ENCODE assay signal across 11 mouse cellular contexts in genomic region chr4:152340584-152341284, GRCm38 (mm10). TPM values are rescaled to one million over a fixed set of nuclear protein-coding genes. Genes with fewer than 3 reads are reported as not detected.
DNase-seq lines count a peak whose midpoint lies in the region; ATAC-seq lines count a peak whose summit lies in the region.
"Had no signal": no experiment of that assay in that cellular context is flagged by ENCODE, and none has a peak within 500 bp of the region (broad histone marks: within the 10 kb centered on the region; RNA-seq: fewer than 3 reads in every experiment).

No protein-coding gene starts in this region.

- no peak overlapping the region for H3K9ac ChIP-seq in intestine, embryonic 15.5 days
- H3K9ac ChIP-seq in intestine, embryonic 16.5 days (ENCODE audit: low read depth, low read length) = no peak overlapping the region
- H3K9ac ChIP-seq in forebrain, embryonic 12.5 days = no peak overlapping the region

- no peaks in the 10 kb centered on the region for H3K36me3 ChIP-seq in intestine, embryonic 15.5 days
- H3K36me3 ChIP-seq in intestine, embryonic 16.5 days (ENCODE audit: control insufficient read depth, insufficient read depth, low read length) = no peaks in the 10 kb centered on the region
- H3K36me3 ChIP-seq in forebrain, embryonic 12.5 days (replicated peaks) = peaks cover 4% of the 10 kb centered on the region
- H3K36me3 ChIP-seq in megakaryocyte, embryonic 14.5 days (replicated peaks; ENCODE audit: low read length) = peaks cover 5% of the 10 kb centered on the region

- H3K27ac ChIP-seq in intestine, embryonic 15.5 days = no peak overlapping the region
- no peak overlapping the region for H3K27ac ChIP-seq in intestine, embryonic 16.5 days (ENCODE audit: low read length)
- no peak overlapping the region for H3K27ac ChIP-seq in forebrain, embryonic 12.5 days

- ATAC-seq in intestine, embryonic 15.5 days = 0 out of 2 replicates have a peak, but pooled peaks have one; percentile 9
- ATAC-seq in intestine, embryonic 16.5 days = no peak; the same call in 1 of the 2 replicates
- no peak for ATAC-seq in forebrain, embryonic 12.5 days (ENCODE audit: low FRiP score)

- peaks cover 49% of the 10 kb centered on the region for H3K27me3 ChIP-seq in intestine, embryonic 15.5 days (replicated peaks)
- H3K27me3 ChIP-seq in intestine, embryonic 16.5 days (replicated peaks; ENCODE audit: control insufficient read depth, insufficient read depth, low read length) = peaks cover 40% of the 10 kb centered on the region
- H3K27me3 ChIP-seq in forebrain, embryonic 12.5 days = peaks cover 90% of the 10 kb centered on the region
- H3K27me3 ChIP-seq in megakaryocyte, embryonic 14.5 days (replicated peaks) = peaks cover 60% of the 10 kb centered on the region

- H3K4me3 ChIP-seq in intestine, embryonic 15.5 days (replicated peaks) = no peak overlapping the region
- no peak overlapping the region for H3K4me3 ChIP-seq in intestine, embryonic 16.5 days (ENCODE audit: low read length)
- H3K4me3 ChIP-seq in forebrain, embryonic 12.5 days (replicated peaks) = no peak overlapping the region
- peak overlapping the region; percentile 72 for H3K4me3 ChIP-seq in megakaryocyte, embryonic 14.5 days (replicated peaks)
- H3K4me3 ChIP-seq: myocyte had no signal

- H3K4me2 ChIP-seq in intestine, embryonic 15.5 days (replicated peaks) = peak overlapping the region; percentile 31; the same call in 1 of the 2 replicates
- no peak overlapping the region for H3K4me2 ChIP-seq in intestine, embryonic 16.5 days (ENCODE audit: low read depth, low read length)
- H3K4me2 ChIP-seq in forebrain, embryonic 12.5 days = 0 out of 2 replicates have a peak overlapping the region, but pooled peaks have one; percentile 100

- peak; percentile 67 for DNase-seq in testis, postnatal 14 days (ENCODE audit: low spot score)
- DNase-seq in right cerebral cortex, postnatal 25 days = no peak
- no peak for DNase-seq in cerebellum, adult 11-12 months
- no peak for DNase-seq in urinary bladder, postnatal 4 days (ENCODE audit: low spot score in 2 of 2)
- DNase-seq: heart, adult 11 months had no signal

- H3K4me1 ChIP-seq in intestine, embryonic 15.5 days (replicated peaks) = peaks cover 24% of the 10 kb centered on the region
- peaks cover 36% of the 10 kb centered on the region for H3K4me1 ChIP-seq in intestine, embryonic 16.5 days (ENCODE audit: control insufficient read depth, insufficient read depth, low read length)
- peaks cover 27% of the 10 kb centered on the region for H3K4me1 ChIP-seq in forebrain, embryonic 12.5 days
- peaks cover 76% of the 10 kb centered on the region for H3K4me1 ChIP-seq in megakaryocyte, embryonic 14.5 days

- WGBS in intestine, embryonic 15.5 days = 37% methylated on average over 15 of the region's 15 CpGs
- WGBS in intestine, embryonic 16.5 days = 38% methylated on average over 15 of the region's 15 CpGs
- 37% methylated on average over 15 of the region's 15 CpGs for WGBS in forebrain, embryonic 12.5 days

- no peaks in the 10 kb centered on the region for H3K9me3 ChIP-seq in intestine, embryonic 15.5 days
- no peaks in the 10 kb centered on the region for H3K9me3 ChIP-seq in intestine, embryonic 16.5 days (ENCODE audit: control insufficient read depth, low read length)
- H3K9me3 ChIP-seq in forebrain, embryonic 12.5 days = no peaks in the 10 kb centered on the region
- no peaks in the 10 kb centered on the region for H3K9me3 ChIP-seq in megakaryocyte, embryonic 14.5 days

RNA-seq across cellular contexts. Expression of gene Chd5, which starts 2.3 kb away (rescaled TPM):
- 1.9 and 2.8 TPM in 2 replicates for polyA plus RNA-seq in intestine, embryonic 15.5 days (2015; fragmentation: Nextera tagmentation; extraction: Ambion mirVana)
- 1.5 and 1.9 TPM in 2 replicates for polyA plus RNA-seq in intestine, embryonic 16.5 days (2015; fragmentation: Nextera tagmentation; extraction: Ambion mirVana)
- polyA plus RNA-seq in forebrain, embryonic 12.5 days (2016; fragmentation: Nextera tagmentation; extraction: Ambion mirVana) = 6.8 and 7.4 TPM in 2 replicates
- polyA plus RNA-seq in megakaryocyte, embryonic 14.5 days (2012; ENCODE audit: insufficient read depth, low replicate concordance) = 1.7 and 4.2 TPM in 2 replicates

RNA-seq across cellular contexts. Expression of gene Rpl22, which starts 15.2 kb away (rescaled TPM):
- 371 and 424 TPM in 2 replicates for polyA plus RNA-seq in intestine, embryonic 15.5 days (2015; fragmentation: Nextera tagmentation; extraction: Ambion mirVana)
- 281 and 323 TPM in 2 replicates for polyA plus RNA-seq in intestine, embryonic 16.5 days (2015; fragmentation: Nextera tagmentation; extraction: Ambion mirVana)
- 319 and 331 TPM in 2 replicates for polyA plus RNA-seq in forebrain, embryonic 12.5 days (2016; fragmentation: Nextera tagmentation; extraction: Ambion mirVana)
- 2.6 and 82.5 TPM in 2 replicates for polyA plus RNA-seq in megakaryocyte, embryonic 14.5 days (2012; ENCODE audit: insufficient read depth, low replicate concordance)

RNA-seq across cellular contexts. Expression of gene Rnf207, which starts 21.9 kb away (rescaled TPM):
- 2.1 and 2.5 TPM in 2 replicates for polyA plus RNA-seq in intestine, embryonic 15.5 days (2015; fragmentation: Nextera tagmentation; extraction: Ambion mirVana)
- 1.5 and 1.8 TPM in 2 replicates for polyA plus RNA-seq in intestine, embryonic 16.5 days (2015; fragmentation: Nextera tagmentation; extraction: Ambion mirVana)
- 1.5 and 2.7 TPM in 2 replicates for polyA plus RNA-seq in forebrain, embryonic 12.5 days (2016; fragmentation: Nextera tagmentation; extraction: Ambion mirVana)
- 1.8 and 3.8 TPM in 2 replicates for polyA plus RNA-seq in megakaryocyte, embryonic 14.5 days (2012; ENCODE audit: insufficient read depth, low replicate concordance)
- polyA plus RNA-seq: G1E had no signal

RNA-seq across cellular contexts. Expression of gene Icmt, which starts 43.7 kb away (rescaled TPM):
- 17.3 and 17.6 TPM in 2 replicates for polyA plus RNA-seq in intestine, embryonic 15.5 days (2015; fragmentation: Nextera tagmentation; extraction: Ambion mirVana)
- 13.7 and 15.4 TPM in 2 replicates for polyA plus RNA-seq in intestine, embryonic 16.5 days (2015; fragmentation: Nextera tagmentation; extraction: Ambion mirVana)
- polyA plus RNA-seq in forebrain, embryonic 12.5 days (2016; fragmentation: Nextera tagmentation; extraction: Ambion mirVana) = 20.3 and 21.3 TPM in 2 replicates
- 5.8 and 20.7 TPM in 2 replicates for polyA plus RNA-seq in megakaryocyte, embryonic 14.5 days (2012; ENCODE audit: insufficient read depth, low replicate concordance)

RNA-seq across cellular contexts. Expression of gene Hes3, which starts 49.3 kb away (rescaled TPM):
- not detected in 2 replicates for polyA plus RNA-seq in intestine, embryonic 15.5 days (2015; fragmentation: Nextera tagmentation; extraction: Ambion mirVana)
- polyA plus RNA-seq in intestine, embryonic 16.5 days (2015; fragmentation: Nextera tagmentation; extraction: Ambion mirVana) = not detected in 2 replicates
- polyA plus RNA-seq in forebrain, embryonic 12.5 days (2016; fragmentation: Nextera tagmentation; extraction: Ambion mirVana) = 0.43 and 0.46 TPM in 2 replicates
- not detected in 2 replicates for polyA plus RNA-seq in megakaryocyte, embryonic 14.5 days (2012; ENCODE audit: insufficient read depth, low replicate concordance)
- polyA plus RNA-seq: G1E had no signal
